Mouse (Mus musculus) cerebellum, adult 11 months (tissue): ENCODE measurements around the gene 4930524B15Rik.
"Not testable (repeated sequence)": the region's sequence is repeated elsewhere in the genome, so short reads cannot be mapped to it uniquely, and the experiment has no call there.

Source experiments
- DNase-seq: peaks from one replicate; pipeline ENCODE4 v3.0.0; 2022

4930524B15Rik gene

GRCm38 (mm10) chr11:31965256-31966134 lies at the start of gene 4930524B15Rik:
Gene 4930524B15Rik (plus strand): TSS chr11:31965592.
- DNase-seq = peak; percentile 17

- no peak for DNase-seq
Observed at GRCm38 (mm10) chr11:31917769-31918168, 47.6 kb upstream of the 4930524B15Rik start.

GRCm38 (mm10) chr11:31930051-31930450 lies 35.3 kb upstream of the 4930524B15Rik start:
- DNase-seq = no peak

GRCm38 (mm10) chr11:31935652-31936051 lies 29.7 kb upstream of the 4930524B15Rik start:
- no peak for DNase-seq

- DNase-seq = no peak
Observed at GRCm38 (mm10) chr11:31936910-31937525, 28.4 kb upstream of the 4930524B15Rik start.

GRCm38 (mm10) chr11:31940898-31941639 lies 24.3 kb upstream of the 4930524B15Rik start:
- DNase-seq = peak; percentile 60

- DNase-seq = no peak
Observed at GRCm38 (mm10) chr11:31941640-31942638, 23.5 kb upstream of the 4930524B15Rik start.

- no peak for DNase-seq
Observed at GRCm38 (mm10) chr11:31945471-31945870, 19.9 kb upstream of the 4930524B15Rik start.

- DNase-seq = no peak
Observed at GRCm38 (mm10) chr11:31948462-31949330, 16.7 kb upstream of the 4930524B15Rik start.

- DNase-seq = peak; percentile 71
Observed at GRCm38 (mm10) chr11:31949331-31949785, 16.0 kb upstream of the 4930524B15Rik start.

- DNase-seq = no peak
Observed at GRCm38 (mm10) chr11:31960071-31960470, 5.3 kb upstream of the 4930524B15Rik start.

- DNase-seq = no peak
Observed at GRCm38 (mm10) chr11:31963993-31964392, 1.4 kb upstream of the 4930524B15Rik start.

- DNase-seq = no peak
Observed at GRCm38 (mm10) chr11:31974132-31974531, 8.7 kb downstream of the 4930524B15Rik start.

- DNase-seq = no peak
Observed at GRCm38 (mm10) chr11:31974826-31975225, 9.4 kb downstream of the 4930524B15Rik start.

GRCm38 (mm10) chr11:31975678-31976077 lies 10.3 kb downstream of the 4930524B15Rik start:
- no peak for DNase-seq

GRCm38 (mm10) chr11:31976137-31976536 lies 10.7 kb downstream of the 4930524B15Rik start:
- DNase-seq = no peak

- DNase-seq = not testable (repeated sequence)
Observed at GRCm38 (mm10) chr11:31980089-31980488, 14.7 kb downstream of the 4930524B15Rik start.

GRCm38 (mm10) chr11:31981830-31982229 lies 16.4 kb downstream of the 4930524B15Rik start:
- DNase-seq = no peak

- DNase-seq = not testable (repeated sequence)
Observed at GRCm38 (mm10) chr11:31982247-31982943, 17.0 kb downstream of the 4930524B15Rik start.

GRCm38 (mm10) chr11:31983249-31983648 lies 17.9 kb downstream of the 4930524B15Rik start:
- DNase-seq = no peak
